Mouse (Mus musculus) intestine, postnatal 0 days (tissue): ENCODE data around the gene Pin4. TPM values are rescaled to one million over a fixed set of nuclear protein-coding genes. Genes with fewer than 3 reads are reported as not detected.

ENCODE experiments used
- ATAC-seq: fragments of 200-750 bp; cut with Nextera tagmentation; 2 replicates; pipeline ENCODE4 v1.8.0; 2017; ENCODE audit warnings: mild to moderate bottlenecking, moderate TSS enrichment, moderate library complexity
- H3K27ac ChIP-seq: fragments of 300-500 bp; sonication (generic); 2 replicates; pipeline ENCODE4 v1.5.1; 2014; ENCODE audit warnings: mild to moderate bottlenecking, low read depth, low read length, moderate library complexity
- H3K27me3 ChIP-seq: fragments of 300-500 bp; sonication (generic); replicated peaks from 2 replicates; pipeline ENCODE4 v1.6.1; 2014; ENCODE audit warnings: low read length, mixed read lengths; ENCODE audit not compliant: control insufficient read depth, insufficient read depth
- H3K36me3 ChIP-seq: fragments of 300-500 bp; sonication (generic); 2 replicates; pipeline ENCODE4 v1.6.1; 2014; ENCODE audit warnings: mild to moderate bottlenecking, moderate library complexity; ENCODE audit not compliant: control insufficient read depth, insufficient read depth
- H3K4me1 ChIP-seq: fragments of 300-500 bp; sonication (generic); replicated peaks from 2 replicates; pipeline ENCODE4 v1.6.1; 2014; ENCODE audit warnings: antibody characterized with exemption, low read length, mixed read lengths; ENCODE audit not compliant: control insufficient read depth, insufficient read depth
- H3K4me2 ChIP-seq: fragments of 300-500 bp; sonication (generic); replicated peaks from 2 replicates; pipeline ENCODE4 v1.6.1; 2014; ENCODE audit warnings: low read depth, mild to moderate bottlenecking, moderate library complexity
- H3K4me3 ChIP-seq: fragments of 300-500 bp; sonication (generic); 2 replicates; pipeline ENCODE4 v1.5.1; 2014; ENCODE audit warnings: low read depth, low read length
- H3K9ac ChIP-seq: fragments of 300-500 bp; sonication (generic); 2 replicates; pipeline ENCODE4 v1.6.1; 2014; ENCODE audit warnings: mild to moderate bottlenecking, low read depth, low read length
- H3K9me3 ChIP-seq: fragments of 300-500 bp; sonication (generic); 2 replicates; pipeline ENCODE4 v1.6.1; 2016; ENCODE audit warnings: mixed run types; ENCODE audit not compliant: control insufficient read depth
- CTCF ChIP-seq: sonication (generic); IDR thresholded peaks from 2 replicates; pipeline ENCODE4 v1.5.1; 2016; ENCODE audit warnings: low read depth, mild to moderate bottlenecking, control low read depth, antibody characterized with exemption, moderate library complexity
- WGBS: fragments of 180-500 bp; shearing (Covaris S2); extraction: QIAGEN DNeasy Blood & Tissue Kit; methylation state at CpG from one replicate; pipeline ENCODE4 v1.1.7; 2014; 5-methylcytosine and 5-hydroxymethylcytosine counted together
- polyA plus RNA-seq: library from polyadenylated mRNA; unstranded; fragments of >200 nt; fragmentation: Nextera tagmentation; extraction: Ambion mirVana; gene quantifications from 2 replicates; pipeline ENCODE4 v1.2.1, GENCODE M21; 2015

Pin4 gene
- polyA plus RNA-seq, 1 experiment from 2014 or later: 61.0 TPM

DNA sequence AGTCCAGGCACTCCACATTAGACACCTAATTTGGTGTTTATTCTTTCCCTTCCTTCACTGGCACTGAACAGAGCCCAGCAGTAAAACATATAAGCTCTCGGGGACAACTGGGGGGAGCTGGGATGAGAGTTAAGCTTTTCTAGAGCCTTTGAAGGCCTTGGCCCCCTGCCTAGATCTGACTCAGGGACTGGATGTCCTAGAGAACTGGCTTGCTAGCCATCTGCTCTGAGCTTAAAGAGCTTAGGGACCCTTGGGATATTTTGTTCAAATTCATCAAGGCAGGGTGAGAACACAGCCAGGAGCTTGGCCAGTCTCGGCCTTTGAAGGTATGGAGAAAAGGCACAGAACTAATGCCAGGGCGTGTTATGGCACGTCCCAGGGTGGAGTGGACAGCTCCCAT, 44.3 kb downstream of the Pin4 start:
- Histone ChIP-seq H3K27ac (no peak overlapping the region), H3K4me3 (no peak overlapping the region), H3K4me1 (no peaks in the 10 kb centered on the region), H3K9me3 (no peaks in the 10 kb centered on the region), H3K27me3 (no peaks in the 10 kb centered on the region), H3K36me3 (no peaks in the 10 kb centered on the region), H3K9ac (no peak overlapping the region), H3K4me2 (no peak overlapping the region)
- WGBS: 79% methylated on average over 4 of the region's 4 CpGs
- no peak for TF ChIP-seq CTCF
- no peak for ATAC-seq

DNA sequence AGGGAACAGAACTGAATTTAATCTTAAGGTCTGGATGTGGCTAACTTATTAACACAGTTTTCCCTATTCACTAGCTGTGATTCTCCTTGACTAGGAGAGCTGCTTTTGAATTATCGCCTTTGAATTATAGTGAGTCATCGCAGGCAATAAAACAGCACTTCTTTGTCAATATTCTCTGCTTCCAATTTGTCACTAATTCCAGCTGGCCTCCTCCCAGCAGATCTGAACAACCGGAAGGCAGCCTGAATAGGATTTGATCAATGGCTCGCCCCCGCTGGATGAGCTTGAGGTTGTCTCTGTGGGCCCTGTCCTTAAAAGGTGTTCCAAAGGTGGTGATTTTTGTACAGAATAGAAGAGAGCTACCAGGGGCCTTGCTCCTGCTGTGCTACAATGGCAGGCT, 47.3 kb downstream of the Pin4 start:
- H3K4me1 ChIP-seq: no peaks in the 10 kb centered on the region
- H3K9me3 ChIP-seq: no peaks in the 10 kb centered on the region
- ATAC-seq: no peak
- 52% methylated on average over 5 of the region's 5 CpGs for WGBS
- no peak overlapping the region for H3K27ac ChIP-seq
- no peak overlapping the region for H3K4me3 ChIP-seq
- H3K9ac ChIP-seq: no peak overlapping the region
- no peaks in the 10 kb centered on the region for H3K27me3 ChIP-seq
- TF ChIP-seq CTCF: no peak
- H3K4me2 ChIP-seq: no peak overlapping the region
- H3K36me3 ChIP-seq: no peaks in the 10 kb centered on the region

DNA sequence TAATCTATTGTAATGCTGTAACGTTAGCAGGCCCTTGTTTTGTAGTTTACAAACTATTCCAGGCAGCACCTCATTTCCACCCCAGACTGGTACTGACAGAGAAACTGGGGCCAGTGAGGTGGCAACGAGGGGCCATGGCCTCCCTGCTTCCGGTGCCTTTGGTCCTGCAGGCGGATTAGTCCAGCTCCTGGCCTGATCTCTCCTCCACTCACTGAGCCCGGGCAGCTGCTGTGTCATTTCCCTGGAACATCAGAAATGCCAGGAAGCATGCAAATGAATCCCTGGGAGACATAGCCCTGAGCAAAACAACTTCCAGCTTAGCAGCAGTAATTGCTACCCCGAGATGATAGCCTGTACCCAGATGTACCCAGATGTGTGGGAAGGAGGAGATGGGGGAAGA, 47.7 kb downstream of the Pin4 start:
- Histone ChIP-seq H3K27me3 (no peaks in the 10 kb centered on the region), H3K27ac (no peak overlapping the region), H3K9ac (no peak overlapping the region), H3K4me3 (no peak overlapping the region), H3K36me3 (no peaks in the 10 kb centered on the region), H3K9me3 (no peaks in the 10 kb centered on the region), H3K4me2 (no peak overlapping the region), H3K4me1 (no peaks in the 10 kb centered on the region)
- ATAC-seq: no peak
- 63% methylated on average over 6 of the region's 6 CpGs for WGBS
- no peak for TF ChIP-seq CTCF

DNA sequence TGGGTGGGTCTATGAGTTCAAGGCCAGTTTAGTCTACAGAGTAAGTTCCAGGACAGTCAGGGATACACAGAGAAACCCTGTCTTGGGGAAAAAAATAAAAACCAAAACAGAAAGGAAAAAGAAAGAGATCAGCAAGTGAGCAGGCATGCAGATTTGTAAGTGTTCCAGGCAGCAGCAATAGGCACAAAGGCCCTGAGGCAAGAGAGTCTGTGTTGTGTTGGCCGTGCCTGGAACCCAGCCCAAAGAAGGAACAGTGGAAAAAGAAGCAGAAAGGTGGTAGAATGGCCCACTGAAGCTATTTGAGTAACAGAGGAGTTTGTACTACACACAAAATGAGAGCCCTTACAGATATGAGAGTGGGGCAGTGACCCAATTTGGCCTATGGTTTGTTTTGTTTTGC, 50.5 kb downstream of the Pin4 start:
- ATAC-seq: no peak
- Histone ChIP-seq H3K27ac (no peak overlapping the region), H3K9ac (no peak overlapping the region), H3K4me3 (no peak overlapping the region), H3K4me1 (no peaks in the 10 kb centered on the region), H3K36me3 (no peaks in the 10 kb centered on the region), H3K4me2 (no peak overlapping the region), H3K9me3 (no peaks in the 10 kb centered on the region), H3K27me3 (0 out of 2 replicates have a peak, but pooled peaks cover 4% of the 10 kb centered on the region)
- WGBS: 68% methylated on average over 1 of the region's 1 CpGs
- no peak for TF ChIP-seq CTCF

DNA sequence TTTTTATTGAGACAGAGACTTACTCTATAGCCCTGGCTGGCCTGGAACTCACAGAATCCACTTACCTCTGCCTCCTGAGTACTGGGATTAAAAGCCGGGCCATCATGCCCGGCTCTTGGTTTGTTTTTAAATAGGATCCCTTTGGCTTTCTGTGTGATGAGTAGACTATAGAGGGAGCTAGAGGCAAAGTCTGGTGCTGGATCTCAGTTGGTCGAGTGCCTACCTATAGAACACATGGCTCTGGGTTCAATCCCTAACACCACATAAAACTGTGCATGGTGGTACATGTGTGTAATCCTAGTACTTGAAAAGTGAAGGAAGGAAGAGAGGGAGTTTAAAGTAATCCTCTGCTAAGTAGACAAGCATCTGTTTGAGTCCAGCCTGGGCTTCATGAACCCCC, 50.9 kb downstream of the Pin4 start:
- H3K4me1 ChIP-seq: no peaks in the 10 kb centered on the region
- no peak overlapping the region for H3K4me2 ChIP-seq
- H3K9me3 ChIP-seq: no peaks in the 10 kb centered on the region
- no peak overlapping the region for H3K27ac ChIP-seq
- TF ChIP-seq CTCF: 0 out of 2 replicates have a peak, but pooled peaks have one; percentile 13
- H3K36me3 ChIP-seq: no peaks in the 10 kb centered on the region
- 51% methylated on average over 3 of the region's 3 CpGs for WGBS
- H3K9ac ChIP-seq: no peak overlapping the region
- no peak overlapping the region for H3K4me3 ChIP-seq
- no peak for ATAC-seq
- 0 out of 2 replicates have a peak, but pooled peaks cover 4% of the 10 kb centered on the region for H3K27me3 ChIP-seq

DNA sequence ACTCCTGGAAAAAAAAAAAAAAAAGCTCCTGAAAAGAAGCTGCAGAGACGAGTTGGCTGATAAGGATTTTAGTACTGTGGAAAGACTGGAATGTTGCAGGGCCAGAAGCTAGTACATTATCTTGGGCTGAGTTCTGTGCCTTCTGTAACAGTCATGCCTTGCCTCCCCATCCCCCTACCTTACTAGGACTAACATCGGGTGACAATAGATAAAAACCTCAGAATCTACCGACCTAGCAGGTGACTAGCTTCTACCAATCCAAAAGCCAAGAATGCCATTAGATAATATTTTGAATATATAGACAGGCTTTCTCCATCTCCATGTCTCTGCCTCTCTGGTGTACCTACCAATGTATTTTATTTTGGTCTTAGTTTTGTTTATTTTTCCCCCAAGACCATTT, 51.7 kb downstream of the Pin4 start:
- Histone ChIP-seq H3K27me3 (0 out of 2 replicates have a peak, but pooled peaks cover 4% of the 10 kb centered on the region), H3K4me3 (no peak overlapping the region), H3K27ac (no peak overlapping the region), H3K4me1 (no peaks in the 10 kb centered on the region), H3K4me2 (no peak overlapping the region), H3K9ac (no peak overlapping the region), H3K9me3 (no peaks in the 10 kb centered on the region), H3K36me3 (no peaks in the 10 kb centered on the region)
- no peak for ATAC-seq
- WGBS: 42% methylated on average over 3 of the region's 3 CpGs
- TF ChIP-seq CTCF: no peak
